Mouse (Mus musculus) kidney, adult 9 months (tissue): ENCODE measurements at regions not wholly inside any gene's neighbourhood (a gene's known extent, or its start where the extent isn't known, plus 50 kb on each side); places are given as distances from the start of the nearest gene placed in this dataset.
A peak's percentile ranks its signal among the peaks of the same experiment; 100 is the strongest.

Experiments
- DNase-seq: peaks from one replicate; pipeline ENCODE4 v3.0.0; 2022

- DNase-seq: no peak
Measured at GRCm38 (mm10) chr8:89903346-89903745, 444.8 kb downstream of the Tox3 start.

- no peak for DNase-seq
Measured at GRCm38 (mm10) chr8:89872768-89873167, 475.4 kb downstream of the Tox3 start.

DNA sequence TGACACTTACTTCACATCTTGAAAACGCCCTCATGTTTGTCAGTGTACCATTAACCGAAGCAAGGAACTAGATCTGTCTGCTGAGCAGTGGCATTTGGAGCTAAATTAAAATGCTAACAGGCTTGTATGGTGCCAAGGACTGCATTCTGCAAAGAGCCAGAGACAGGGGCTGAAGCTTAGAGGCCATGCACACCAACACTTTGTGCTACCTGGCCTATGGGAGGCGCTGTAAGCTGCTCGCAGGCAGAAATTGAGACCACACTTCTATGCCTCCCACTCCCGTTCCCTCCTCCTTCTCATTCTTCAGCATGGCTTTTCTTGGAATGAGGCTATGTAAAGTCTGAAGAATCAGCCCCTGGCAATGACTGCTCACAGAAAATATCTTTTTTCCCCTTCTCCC is 476.2 kb downstream of the Tox3 start:
- no peak for DNase-seq

GRCm38 (mm10) chr8:89859813-89860212 is 488.3 kb downstream of the Tox3 start:
- DNase-seq: no peak

- DNase-seq: no peak
Measured at GRCm38 (mm10) chr8:89858706-89859385, 489.3 kb downstream of the Tox3 start.

- no peak for DNase-seq
Measured at GRCm38 (mm10) chr8:89855556-89855955, 492.6 kb downstream of the Tox3 start.

DNA sequence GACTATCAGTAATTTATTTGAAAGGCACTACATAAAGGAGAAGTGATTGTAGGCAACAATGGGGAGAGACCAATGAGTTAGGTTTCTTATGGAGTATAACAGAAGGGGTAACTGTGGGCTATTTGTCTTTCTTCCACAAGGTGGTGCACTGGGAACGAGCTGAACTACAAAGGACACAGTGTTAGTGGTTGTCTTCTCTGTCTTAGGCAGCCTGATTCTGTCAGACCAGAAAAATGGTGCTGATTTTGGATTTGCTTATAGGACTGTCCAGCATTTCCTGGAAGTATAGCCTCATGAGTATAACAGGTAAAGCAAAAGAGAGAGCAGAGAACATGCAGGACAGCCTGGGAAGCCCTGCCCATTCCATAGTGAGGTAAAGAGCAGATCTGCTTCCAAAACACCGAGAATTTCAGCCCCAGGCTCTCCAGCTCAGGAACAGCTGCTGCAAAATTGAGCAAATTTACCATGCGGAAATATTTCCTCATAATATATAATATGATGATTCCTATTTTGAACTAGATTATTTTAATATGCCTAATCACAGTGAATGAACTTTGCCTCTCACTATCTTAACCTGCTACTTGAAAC is 497.8 kb downstream of the Tox3 start:
- DNase-seq: peak; percentile 54

DNA sequence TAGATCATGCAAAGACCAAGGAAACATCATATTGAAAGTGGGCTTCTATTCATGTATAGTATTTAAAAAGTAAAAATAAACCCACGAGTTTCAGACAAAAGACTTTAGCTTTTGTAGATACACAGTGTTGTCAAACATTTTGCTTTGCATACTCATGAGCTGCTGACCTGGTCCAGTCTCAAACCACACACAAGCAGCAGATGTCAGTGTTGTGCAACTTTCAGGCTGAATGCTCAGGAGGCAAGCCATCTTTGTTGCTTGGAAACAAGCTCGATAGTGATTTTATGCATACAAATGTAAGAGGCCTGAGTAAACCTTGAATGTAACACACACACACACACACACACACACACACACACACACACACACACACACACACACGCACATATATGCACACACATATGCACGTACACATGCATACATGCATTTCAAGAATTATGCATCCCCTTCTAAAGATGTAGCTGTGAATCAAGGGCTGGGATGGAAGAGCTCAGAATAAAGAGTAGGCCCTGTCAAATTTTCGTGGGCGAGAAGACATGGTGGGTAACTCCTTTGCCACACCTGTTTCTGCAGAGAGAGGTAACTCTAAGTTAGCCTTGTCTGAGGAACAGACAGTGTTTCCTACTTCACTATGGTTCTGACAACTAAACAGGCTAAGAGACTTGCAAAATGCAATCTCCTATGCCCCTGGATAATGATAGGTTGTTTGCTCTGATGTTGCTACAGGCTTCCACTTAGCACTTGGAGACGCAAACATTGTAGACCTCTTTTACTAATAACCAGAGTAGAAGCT is 498.5 kb downstream of the Tox3 start:
- DNase-seq: peak; percentile 40

DNA sequence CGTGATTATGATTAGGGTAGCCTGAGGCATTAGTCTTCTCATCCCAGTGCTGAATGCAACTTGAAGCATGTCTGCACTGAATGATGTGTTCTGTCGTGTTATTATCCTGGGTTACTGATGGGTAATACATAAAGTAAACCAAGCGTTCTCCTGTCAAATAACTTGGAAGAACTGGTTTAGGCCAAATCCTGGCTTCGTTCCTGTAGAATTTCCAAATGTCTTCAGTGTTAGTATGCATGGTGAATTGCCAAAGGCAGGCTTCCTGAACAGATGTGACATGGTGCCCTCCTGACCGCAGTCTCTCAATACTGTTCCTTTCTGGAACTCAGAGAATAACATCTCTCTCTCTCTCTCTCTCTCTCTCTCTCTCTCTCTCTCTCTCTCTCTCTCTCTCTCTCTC is 509.6 kb downstream of the Tox3 start:
- DNase-seq: no peak

DNA sequence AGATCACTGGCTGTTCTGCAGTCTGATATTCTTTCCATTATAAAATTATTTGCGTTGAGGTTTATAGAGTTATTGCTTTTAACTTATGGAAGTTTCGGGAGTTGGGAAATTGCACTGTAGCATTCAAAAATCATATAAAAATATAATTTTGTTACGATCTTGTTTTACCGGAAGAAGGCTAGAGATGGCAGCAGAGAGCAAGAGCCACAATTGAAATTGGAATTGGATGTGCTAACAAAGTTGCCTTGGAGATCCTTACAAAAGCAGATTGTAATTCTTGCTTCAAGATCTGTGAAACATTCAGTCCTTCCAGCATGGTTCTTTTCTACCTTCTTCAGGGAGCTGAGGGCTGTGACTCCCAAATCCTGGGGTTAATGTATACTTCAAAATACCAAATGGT is 514.4 kb downstream of the Tox3 start:
- DNase-seq: no peak

- no peak for DNase-seq
Measured at GRCm38 (mm10) chr8:89824586-89824985, 523.6 kb downstream of the Tox3 start.

GRCm38 (mm10) chr8:89823631-89824030 is 524.5 kb downstream of the Tox3 start:
- no peak for DNase-seq

GRCm38 (mm10) chr8:89812036-89812711 is 536.0 kb downstream of the Tox3 start:
- no peak for DNase-seq

DNA sequence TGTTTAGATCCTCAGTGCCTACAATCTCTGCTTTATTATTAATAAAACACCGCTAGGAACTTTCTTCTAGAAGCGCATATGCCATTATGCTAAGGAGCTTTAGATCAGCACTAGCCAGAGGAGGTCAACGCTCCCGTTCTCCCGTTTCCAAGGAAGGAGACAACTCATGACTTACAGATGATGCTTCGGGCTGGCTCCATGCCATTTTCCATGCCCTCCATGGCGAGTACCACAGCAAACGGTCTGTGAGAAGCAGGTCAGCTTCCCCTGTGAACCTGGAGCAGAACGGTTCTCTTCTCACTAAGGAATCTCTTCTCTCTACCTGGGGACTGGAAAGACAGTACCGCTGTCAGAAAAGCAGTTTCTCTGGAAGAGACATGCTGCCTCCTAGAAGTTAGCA is 559.8 kb downstream of the Tox3 start:
- DNase-seq: peak; percentile 11

GRCm38 (mm10) chr8:89787050-89787905 is 560.9 kb downstream of the Tox3 start:
- peak; percentile 58 for DNase-seq

DNA sequence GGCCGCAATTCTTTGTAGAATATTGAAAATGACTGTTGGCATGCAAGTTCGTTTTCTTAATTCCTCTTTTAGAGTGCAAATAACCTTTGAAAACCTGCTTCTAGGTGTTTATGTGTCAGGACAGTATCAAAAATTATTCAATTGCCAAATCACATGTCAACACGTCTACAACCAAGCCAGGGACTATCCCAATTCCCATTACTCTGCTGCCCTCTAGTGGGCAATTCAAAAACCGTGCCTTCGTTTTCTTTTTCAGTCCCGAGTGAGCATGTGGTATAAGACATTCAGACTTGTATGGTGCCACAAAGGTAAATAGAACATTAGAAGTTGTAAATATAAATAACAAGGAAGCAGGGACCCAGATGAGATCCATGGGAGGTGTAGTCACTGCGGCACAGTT is 563.1 kb downstream of the Tox3 start:
- peak; percentile 86 for DNase-seq

GRCm38 (mm10) chr8:89783311-89783710 is 564.8 kb downstream of the Tox3 start:
- no peak for DNase-seq

DNA sequence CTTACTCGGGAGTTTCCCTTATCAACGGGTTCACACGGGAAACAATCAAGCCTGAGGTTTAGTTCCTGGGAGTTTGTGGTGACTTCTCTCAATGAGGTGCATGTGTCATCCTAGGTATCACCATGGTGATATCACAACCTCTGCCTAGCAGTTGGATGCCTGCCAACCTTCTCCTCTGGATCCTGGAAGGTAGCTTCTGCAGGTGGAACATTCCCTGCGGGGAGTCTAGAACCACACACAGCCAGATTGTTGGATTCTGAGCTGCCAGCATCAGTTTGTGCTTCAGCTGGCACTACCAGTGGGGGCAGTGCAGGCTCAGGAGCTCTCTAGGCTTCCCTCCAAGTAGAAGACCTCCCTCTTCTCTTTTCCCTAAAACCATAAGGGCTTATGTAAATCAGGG is 581.8 kb downstream of the Tox3 start:
- no peak for DNase-seq

DNA sequence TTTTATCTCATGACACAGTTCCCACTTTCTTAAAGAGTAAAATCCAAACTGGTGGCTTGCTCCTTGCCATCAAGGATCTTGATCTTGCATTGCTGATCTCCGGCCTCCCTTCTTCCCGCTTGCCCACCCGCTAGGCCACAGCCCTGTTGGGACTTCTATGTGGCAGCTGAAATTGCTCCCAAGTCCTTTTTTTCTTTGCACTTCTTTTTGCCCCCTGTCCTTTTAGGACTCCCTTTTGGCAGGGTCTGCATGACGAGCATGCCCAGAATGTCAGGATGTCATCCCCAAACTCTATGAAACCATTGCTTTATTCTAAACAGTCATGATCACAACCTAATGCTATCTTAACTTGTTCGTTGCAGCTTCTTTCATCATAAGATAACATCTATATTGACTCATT is 588.6 kb downstream of the Tox3 start:
- no peak for DNase-seq

- DNase-seq: no peak
Measured at GRCm38 (mm10) chr8:89758695-89759094, 589.4 kb downstream of the Tox3 start.

DNA sequence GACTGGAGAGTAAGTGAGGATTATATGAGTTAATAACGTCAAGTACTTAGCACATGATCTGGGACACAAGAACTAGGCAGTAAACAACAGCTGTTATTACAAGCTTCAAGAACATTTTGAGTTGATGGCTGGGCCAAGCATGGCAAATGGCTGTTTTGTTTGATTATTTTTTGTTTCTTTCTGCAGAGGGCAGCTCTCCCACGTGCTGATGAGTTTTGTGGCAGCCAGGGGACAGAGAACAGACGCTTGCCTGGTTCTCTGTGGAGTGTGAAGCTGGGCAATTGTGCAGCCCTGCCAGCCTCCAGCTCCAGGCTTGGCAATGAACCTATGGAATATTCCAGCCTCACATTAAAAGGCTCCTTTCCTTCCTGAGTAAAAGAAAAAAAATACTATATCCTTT is 592.2 kb downstream of the Tox3 start:
- no peak for DNase-seq

- peak; percentile 39 for DNase-seq
Measured at GRCm38 (mm10) chr8:89751201-89751600, 596.9 kb downstream of the Tox3 start.

GRCm38 (mm10) chr8:89747726-89748125 is 600.4 kb downstream of the Tox3 start:
- DNase-seq: no peak
